Mouse (Mus musculus): ENCODE results near the gene Afg1l.

Afg1l gene

GRCm38 (mm10) chr10:42477550-42478340 lies 620 bp downstream of the Afg1l start:
- no peak for DNase-seq (ENCODE audit: extremely low spot score, low spot score)

GRCm38 (mm10) chr10:42476774-42477475 lies 1.4 kb downstream of the Afg1l start:
- DNase-seq (ENCODE audit: extremely low spot score, low spot score): no peak

- DNase-seq (ENCODE audit: extremely low spot score, low spot score): no peak
Observed at GRCm38 (mm10) chr10:42474946-42475514, 3.3 kb downstream of the Afg1l start.

- no peak for DNase-seq (ENCODE audit: extremely low spot score, low spot score)
Observed at GRCm38 (mm10) chr10:42464805-42465204, 13.6 kb downstream of the Afg1l start.

- no peak for DNase-seq (ENCODE audit: extremely low spot score, low spot score)
Observed at GRCm38 (mm10) chr10:42464224-42464623, 14.1 kb downstream of the Afg1l start.

- no peak for DNase-seq (ENCODE audit: extremely low spot score, low spot score)
Observed at GRCm38 (mm10) chr10:42457557-42458191, 20.7 kb downstream of the Afg1l start.

- no peak for DNase-seq (ENCODE audit: extremely low spot score, low spot score)
Observed at GRCm38 (mm10) chr10:42455981-42456380, 22.4 kb downstream of the Afg1l start.

GRCm38 (mm10) chr10:42454690-42455089 lies 23.7 kb downstream of the Afg1l start:
- DNase-seq (ENCODE audit: extremely low spot score, low spot score): no peak

- DNase-seq (ENCODE audit: extremely low spot score, low spot score): no peak
Observed at GRCm38 (mm10) chr10:42454266-42454665, 24.1 kb downstream of the Afg1l start.

GRCm38 (mm10) chr10:42449672-42450071 lies 28.7 kb downstream of the Afg1l start:
- DNase-seq (ENCODE audit: extremely low spot score, low spot score): no peak

GRCm38 (mm10) chr10:42448371-42448770 lies 30.0 kb downstream of the Afg1l start:
- peak; percentile 24 for DNase-seq (ENCODE audit: extremely low spot score, low spot score)

- no peak for DNase-seq (ENCODE audit: extremely low spot score, low spot score)
Observed at GRCm38 (mm10) chr10:42446145-42446544, 32.2 kb downstream of the Afg1l start.

GRCm38 (mm10) chr10:42436842-42437805 lies 41.2 kb downstream of the Afg1l start:
- DNase-seq (ENCODE audit: extremely low spot score, low spot score): no peak

GRCm38 (mm10) chr10:42417530-42418174 lies 60.7 kb downstream of the Afg1l start:
- DNase-seq (ENCODE audit: extremely low spot score, low spot score): no peak

GRCm38 (mm10) chr10:42415821-42416470 lies 62.4 kb downstream of the Afg1l start:
- DNase-seq (ENCODE audit: extremely low spot score, low spot score): no peak

- no peak for DNase-seq (ENCODE audit: extremely low spot score, low spot score)
Observed at GRCm38 (mm10) chr10:42410748-42411537, 67.4 kb downstream of the Afg1l start.

- DNase-seq (ENCODE audit: extremely low spot score, low spot score): no peak
Observed at GRCm38 (mm10) chr10:42390436-42390835, 87.9 kb downstream of the Afg1l start.

- no peak for DNase-seq (ENCODE audit: extremely low spot score, low spot score)
Observed at GRCm38 (mm10) chr10:42388181-42388580, 90.2 kb downstream of the Afg1l start.

Data from neural tube, embryonic 10.5 days (tissue).